Mouse (Mus musculus): ENCODE data around the gene Jakmip3. TPM values are rescaled to one million over a fixed set of nuclear protein-coding genes. Genes with fewer than 3 reads are reported as not detected.

Jakmip3 gene
- polyA plus RNA-seq (2015; fragmentation: Nextera tagmentation; extraction: Ambion mirVana): 0.15 and 0.24 TPM in 2 replicates

DNA sequence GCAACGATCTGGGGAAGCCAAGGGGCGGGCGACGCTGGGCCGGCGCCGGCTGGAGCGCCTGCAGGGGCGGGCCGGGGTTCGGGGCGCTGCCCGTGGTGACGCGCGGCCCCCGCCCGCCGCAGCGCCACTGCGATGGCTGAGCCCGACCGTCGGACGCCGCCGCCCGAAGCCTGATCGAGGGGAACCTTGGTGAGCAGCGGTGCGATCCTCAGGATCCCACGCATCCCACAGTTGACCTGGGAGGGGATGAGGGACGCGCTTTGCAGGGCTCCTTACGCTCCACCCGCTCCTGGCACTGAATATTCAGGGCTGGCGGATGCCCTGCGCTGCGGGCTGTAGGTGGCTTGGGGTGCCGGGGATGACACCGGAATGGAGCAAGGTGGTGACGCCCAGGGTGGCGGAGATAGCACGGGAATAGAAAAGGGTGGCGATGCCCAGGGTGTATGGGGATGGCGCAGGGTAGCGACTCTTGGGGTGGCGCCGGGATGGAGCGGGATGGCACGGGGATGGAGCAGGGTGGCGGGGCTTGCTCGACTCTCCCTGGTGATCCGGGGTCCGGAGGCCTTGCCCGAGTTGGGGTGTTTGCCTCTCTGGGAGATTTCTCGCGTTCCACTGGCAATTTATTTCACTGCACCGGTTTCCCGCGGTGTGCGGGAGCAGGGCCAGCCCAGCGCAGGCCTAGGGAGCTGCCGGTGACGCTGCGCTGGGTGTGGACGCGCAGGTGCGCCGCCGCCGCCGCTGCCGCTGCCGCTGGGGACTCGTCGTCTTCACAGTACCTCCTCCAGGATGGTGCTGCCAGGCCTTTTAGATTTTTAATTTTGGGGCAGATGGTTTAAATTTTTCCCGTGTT is at the start of gene Jakmip3:
TSS of gene Jakmip3 (plus strand) at position 119 of the 850 bp plus-strand sequence.
- WGBS: under 1% methylated on average over 78 of the region's 78 CpGs
- no peak within 1 kb of the TSS; the same call in 1 of the 2 replicates for H3K9ac ChIP-seq (ENCODE audit: low read length)
- no peak for ATAC-seq (ENCODE audit: insufficient read depth, low FRiP score)
- H3K4me1 ChIP-seq (ENCODE audit: control insufficient read depth, insufficient read depth, low read length): 0 out of 2 replicates have a peak, but pooled peaks cover 6% of the 10 kb centered on the region
- H3K36me3 ChIP-seq (ENCODE audit: control insufficient read depth, insufficient read depth, low read length): no peaks in the 10 kb centered on the region
- H3K4me3 ChIP-seq (replicated peaks; ENCODE audit: low read length): peak within 1 kb of the TSS; percentile 44
- peaks cover 47% of the 10 kb centered on the region for H3K27me3 ChIP-seq (ENCODE audit: control insufficient read depth, insufficient read depth, low read length)
- H3K27ac ChIP-seq (ENCODE audit: low read length): no peak within 1 kb of the TSS
- H3K9me3 ChIP-seq (replicated peaks; ENCODE audit: control insufficient read depth, low read length): no peaks in the 10 kb centered on the region
- H3K4me2 ChIP-seq (ENCODE audit: low read depth, low read length): peak within 1 kb of the TSS; percentile 57

DNA sequence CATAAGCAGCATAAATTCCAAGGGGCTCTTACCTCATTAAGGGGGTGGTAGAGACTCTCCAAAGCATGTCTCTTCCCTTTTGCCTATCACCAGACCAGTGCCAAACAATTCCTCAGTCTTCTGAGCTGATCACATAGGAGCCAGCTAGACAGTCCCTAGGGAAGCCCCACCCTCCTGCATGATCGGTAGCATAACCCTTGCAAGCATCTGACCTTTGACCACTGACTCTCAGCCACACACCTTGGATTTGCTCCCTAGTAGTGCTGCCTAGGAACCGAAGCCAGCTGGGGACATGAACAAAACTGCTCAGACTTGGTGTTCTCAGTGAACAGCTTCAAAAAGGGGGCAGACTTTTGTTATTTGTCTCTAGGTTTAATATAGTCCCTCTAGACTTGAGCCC is 42.4 kb upstream of the Jakmip3 start:
- Histone ChIP-seq H3K9me3 (replicated peaks; ENCODE audit: control insufficient read depth, low read length) (no peaks in the 10 kb centered on the region), H3K27me3 (ENCODE audit: control insufficient read depth, insufficient read depth, low read length) (no peaks in the 10 kb centered on the region), H3K4me3 (replicated peaks; ENCODE audit: low read length) (no peak overlapping the region), H3K9ac (ENCODE audit: low read length) (no peak overlapping the region), H3K27ac (ENCODE audit: low read length) (no peak overlapping the region), H3K4me1 (ENCODE audit: control insufficient read depth, insufficient read depth, low read length) (no peaks in the 10 kb centered on the region), H3K36me3 (ENCODE audit: control insufficient read depth, insufficient read depth, low read length) (0 out of 2 replicates have a peak, but pooled peaks cover 3% of the 10 kb centered on the region), H3K4me2 (ENCODE audit: low read depth, low read length) (no peak overlapping the region)
- no peak for ATAC-seq (ENCODE audit: insufficient read depth, low FRiP score)
- WGBS: 55% methylated on average over 2 of the region's 2 CpGs

DNA sequence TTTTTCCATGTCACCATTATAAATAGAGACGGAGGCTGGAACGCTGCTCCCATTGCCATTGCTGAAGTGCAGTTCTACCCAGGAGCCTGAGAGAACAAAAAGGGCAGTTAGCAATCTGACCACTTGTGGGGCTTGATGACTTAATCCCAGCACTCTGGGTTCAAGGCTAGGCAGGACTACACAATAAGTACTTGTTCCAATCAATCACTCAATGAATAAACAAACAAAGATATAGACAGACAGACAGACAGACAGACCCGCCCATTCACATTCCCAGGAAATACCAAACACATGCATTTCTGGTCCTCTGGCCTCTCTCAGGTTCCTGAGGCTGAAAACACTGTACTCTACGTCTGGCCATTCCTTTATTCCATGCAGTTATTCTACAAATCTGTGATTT is 41.8 kb upstream of the Jakmip3 start:
- no peak for ATAC-seq (ENCODE audit: insufficient read depth, low FRiP score)
- no peaks in the 10 kb centered on the region for H3K27me3 ChIP-seq (ENCODE audit: control insufficient read depth, insufficient read depth, low read length)
- H3K27ac ChIP-seq (ENCODE audit: low read length): no peak overlapping the region
- H3K9ac ChIP-seq (ENCODE audit: low read length): no peak overlapping the region
- no peak overlapping the region for H3K4me2 ChIP-seq (ENCODE audit: low read depth, low read length)
- no peaks in the 10 kb centered on the region for H3K9me3 ChIP-seq (replicated peaks; ENCODE audit: control insufficient read depth, low read length)
- 0 out of 2 replicates have a peak, but pooled peaks cover 1% of the 10 kb centered on the region for H3K4me1 ChIP-seq (ENCODE audit: control insufficient read depth, insufficient read depth, low read length)
- 81% methylated on average over 4 of the region's 4 CpGs for WGBS
- no peak overlapping the region for H3K4me3 ChIP-seq (replicated peaks; ENCODE audit: low read length)
- H3K36me3 ChIP-seq (ENCODE audit: control insufficient read depth, insufficient read depth, low read length): 0 out of 2 replicates have a peak, but pooled peaks cover 3% of the 10 kb centered on the region

DNA sequence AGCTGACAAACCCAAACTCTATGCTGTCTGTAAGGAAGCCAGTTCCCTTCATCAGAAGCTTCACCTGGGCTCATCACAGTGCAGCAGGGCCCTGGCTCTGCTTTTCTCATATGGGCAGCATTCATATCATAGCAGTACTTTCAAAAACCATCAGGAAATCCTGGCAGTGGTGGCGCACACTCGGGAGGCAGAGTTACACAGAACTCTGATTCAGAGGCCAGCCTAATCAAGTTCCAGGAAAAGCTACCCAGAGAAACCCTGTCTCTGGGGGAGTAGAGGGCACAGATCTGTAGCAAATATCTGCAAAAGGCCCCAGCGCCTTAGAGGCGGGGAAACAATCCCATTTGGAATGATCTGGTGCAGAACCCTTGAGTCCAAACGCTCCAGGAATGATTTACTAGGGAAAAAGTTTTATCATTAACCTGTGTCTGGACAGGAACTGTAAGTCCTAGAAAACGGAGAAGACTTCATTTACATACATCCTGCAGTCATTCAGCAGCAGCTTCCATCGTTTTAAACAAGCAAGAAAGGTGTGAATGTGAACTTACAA is 36.6 kb upstream of the Jakmip3 start:
- ATAC-seq (ENCODE audit: insufficient read depth, low FRiP score): no peak
- Histone ChIP-seq H3K9ac (ENCODE audit: low read length) (no peak overlapping the region), H3K4me1 (ENCODE audit: control insufficient read depth, insufficient read depth, low read length) (peaks cover 24% of the 10 kb centered on the region), H3K4me3 (replicated peaks; ENCODE audit: low read length) (no peak overlapping the region), H3K27ac (ENCODE audit: low read length) (no peak overlapping the region), H3K36me3 (ENCODE audit: control insufficient read depth, insufficient read depth, low read length) (no peaks in the 10 kb centered on the region), H3K9me3 (replicated peaks; ENCODE audit: control insufficient read depth, low read length) (no peaks in the 10 kb centered on the region), H3K4me2 (ENCODE audit: low read depth, low read length) (no peak overlapping the region), H3K27me3 (ENCODE audit: control insufficient read depth, insufficient read depth, low read length) (no peaks in the 10 kb centered on the region)
- WGBS: 52% methylated on average over 7 of the region's 7 CpGs

DNA sequence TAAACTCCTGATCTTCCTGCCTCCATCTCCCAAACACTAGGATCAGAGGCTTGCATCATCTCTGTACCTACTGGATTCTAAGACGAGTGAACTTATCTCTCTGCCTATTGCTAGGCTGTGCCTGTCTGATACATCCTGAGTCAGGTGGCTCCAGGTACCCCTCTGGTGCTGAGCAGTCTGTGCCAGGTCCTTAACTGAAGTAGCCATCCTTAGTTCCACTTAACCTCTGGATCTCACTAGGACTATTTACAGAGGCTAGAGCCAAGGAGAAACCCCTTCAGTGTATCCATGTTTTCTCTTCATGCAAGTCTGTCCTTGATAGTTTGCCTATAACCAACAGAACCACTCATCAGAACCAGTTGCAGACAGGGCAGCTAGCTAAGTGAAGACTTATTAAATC is 34.1 kb upstream of the Jakmip3 start:
- Histone ChIP-seq H3K4me3 (replicated peaks; ENCODE audit: low read length) (peak overlapping the region; percentile 30), H3K4me2 (ENCODE audit: low read depth, low read length) (peak overlapping the region; percentile 54), H3K36me3 (ENCODE audit: control insufficient read depth, insufficient read depth, low read length) (no peaks in the 10 kb centered on the region), H3K27ac (ENCODE audit: low read length) (no peak overlapping the region), H3K4me1 (ENCODE audit: control insufficient read depth, insufficient read depth, low read length) (peaks cover 33% of the 10 kb centered on the region), H3K9ac (ENCODE audit: low read length) (no peak overlapping the region), H3K9me3 (replicated peaks; ENCODE audit: control insufficient read depth, low read length) (no peaks in the 10 kb centered on the region), H3K27me3 (ENCODE audit: control insufficient read depth, insufficient read depth, low read length) (no peaks in the 10 kb centered on the region)
- no peak for ATAC-seq (ENCODE audit: insufficient read depth, low FRiP score)
- WGBS: 61% methylated on average over 1 of the region's 1 CpGs

DNA sequence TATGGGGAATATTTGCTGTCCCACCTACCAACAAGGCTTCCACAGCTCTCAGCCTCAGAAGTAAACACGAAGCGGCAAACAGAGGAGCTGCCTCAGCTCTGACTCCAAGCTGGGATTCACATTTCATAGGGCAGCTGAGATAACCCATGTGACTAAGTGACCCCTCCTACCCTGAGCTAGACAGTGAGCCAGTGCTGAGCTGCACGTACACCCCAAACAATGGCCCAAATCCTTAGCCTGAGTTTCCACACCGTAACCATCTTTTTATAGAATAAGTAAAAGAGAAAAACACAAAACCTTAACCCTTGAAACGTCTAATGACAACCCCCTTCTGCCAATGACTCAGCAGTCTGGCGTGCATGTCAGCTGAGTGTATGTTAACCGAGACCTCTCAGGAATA is 33.5 kb upstream of the Jakmip3 start:
- Histone ChIP-seq H3K27me3 (ENCODE audit: control insufficient read depth, insufficient read depth, low read length) (no peaks in the 10 kb centered on the region), H3K4me2 (ENCODE audit: low read depth, low read length) (peak overlapping the region; percentile 54), H3K4me3 (replicated peaks; ENCODE audit: low read length) (peak overlapping the region; percentile 30), H3K4me1 (ENCODE audit: control insufficient read depth, insufficient read depth, low read length) (peaks cover 33% of the 10 kb centered on the region), H3K36me3 (ENCODE audit: control insufficient read depth, insufficient read depth, low read length) (no peaks in the 10 kb centered on the region), H3K9ac (ENCODE audit: low read length) (no peak overlapping the region), H3K27ac (ENCODE audit: low read length) (peak overlapping the region; percentile 49; the same call in 1 of the 2 replicates), H3K9me3 (replicated peaks; ENCODE audit: control insufficient read depth, low read length) (no peaks in the 10 kb centered on the region)
- peak; percentile 41; the same call in 1 of the 2 replicates for ATAC-seq (ENCODE audit: insufficient read depth, low FRiP score)
- 7% methylated on average over 7 of the region's 7 CpGs for WGBS

DNA sequence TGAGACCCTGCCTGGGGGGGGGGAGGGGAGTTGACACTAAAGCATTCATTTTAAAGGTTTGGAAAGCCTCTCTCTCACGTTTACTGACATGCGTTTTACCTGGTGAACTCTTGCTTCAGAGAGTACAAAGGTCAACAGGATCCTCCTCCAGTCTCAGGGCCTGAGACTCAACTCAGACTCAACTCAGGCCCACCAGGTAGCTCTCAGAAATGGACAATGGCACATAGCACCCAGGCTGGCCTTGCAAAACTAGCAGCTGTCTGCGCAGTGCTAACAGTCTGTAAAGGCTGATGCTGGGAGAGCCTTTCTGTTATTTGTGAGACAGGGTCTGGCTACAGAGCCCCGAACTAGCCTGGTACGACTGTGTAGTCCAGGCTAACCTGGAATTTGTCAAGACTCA is 32.6 kb upstream of the Jakmip3 start:
- peaks cover 33% of the 10 kb centered on the region for H3K4me1 ChIP-seq (ENCODE audit: control insufficient read depth, insufficient read depth, low read length)
- H3K36me3 ChIP-seq (ENCODE audit: control insufficient read depth, insufficient read depth, low read length): no peaks in the 10 kb centered on the region
- WGBS: 63% methylated on average over 5 of the region's 5 CpGs
- ATAC-seq (ENCODE audit: insufficient read depth, low FRiP score): no peak
- H3K27ac ChIP-seq (ENCODE audit: low read length): no peak overlapping the region; the same call in 1 of the 2 replicates
- peak overlapping the region; percentile 63 for H3K4me3 ChIP-seq (replicated peaks; ENCODE audit: low read length)
- no peaks in the 10 kb centered on the region for H3K27me3 ChIP-seq (ENCODE audit: control insufficient read depth, insufficient read depth, low read length)
- H3K9me3 ChIP-seq (replicated peaks; ENCODE audit: control insufficient read depth, low read length): no peaks in the 10 kb centered on the region
- peak overlapping the region; percentile 75 for H3K9ac ChIP-seq (ENCODE audit: low read length)
- H3K4me2 ChIP-seq (ENCODE audit: low read depth, low read length): peak overlapping the region; percentile 76

DNA sequence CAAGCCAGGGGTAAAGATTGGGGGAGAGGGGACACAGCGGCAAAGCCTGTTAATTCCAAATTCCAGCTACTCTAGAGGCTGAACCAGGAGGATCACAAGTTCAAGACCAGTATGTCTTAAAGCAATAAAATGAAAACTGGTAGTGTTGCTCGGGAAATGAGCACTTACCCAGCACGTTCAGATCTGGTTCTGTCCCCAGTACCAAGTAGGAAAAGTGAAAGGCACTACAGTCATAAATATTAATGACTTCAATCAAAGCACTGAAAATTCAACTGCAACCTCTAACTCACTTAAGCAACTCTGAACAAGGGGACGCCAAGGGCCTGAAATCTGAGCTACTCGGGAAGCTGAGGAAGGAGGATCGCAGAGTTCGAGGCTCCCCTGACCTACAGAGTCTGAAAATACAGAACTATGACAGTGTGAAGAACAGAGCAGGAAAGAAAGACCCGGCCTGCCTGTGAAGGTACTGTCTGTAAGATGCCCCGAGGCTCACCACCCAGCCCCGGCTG is 31.7 kb upstream of the Jakmip3 start:
- peaks cover 31% of the 10 kb centered on the region for H3K4me1 ChIP-seq (ENCODE audit: control insufficient read depth, insufficient read depth, low read length)
- WGBS: 9% methylated on average over 10 of the region's 10 CpGs
- peak overlapping the region; percentile 47 for H3K27ac ChIP-seq (ENCODE audit: low read length)
- peak overlapping the region; percentile 63 for H3K4me3 ChIP-seq (replicated peaks; ENCODE audit: low read length)
- peak overlapping the region; percentile 76 for H3K4me2 ChIP-seq (ENCODE audit: low read depth, low read length)
- no peak for ATAC-seq (ENCODE audit: insufficient read depth, low FRiP score)
- no peaks in the 10 kb centered on the region for H3K27me3 ChIP-seq (ENCODE audit: control insufficient read depth, insufficient read depth, low read length)
- no peaks in the 10 kb centered on the region for H3K36me3 ChIP-seq (ENCODE audit: control insufficient read depth, insufficient read depth, low read length)
- no peaks in the 10 kb centered on the region for H3K9me3 ChIP-seq (replicated peaks; ENCODE audit: control insufficient read depth, low read length)
- H3K9ac ChIP-seq (ENCODE audit: low read length): peak overlapping the region; percentile 75

Data from stomach, embryonic 16.5 days (tissue).